In the genomic region with DNA sequence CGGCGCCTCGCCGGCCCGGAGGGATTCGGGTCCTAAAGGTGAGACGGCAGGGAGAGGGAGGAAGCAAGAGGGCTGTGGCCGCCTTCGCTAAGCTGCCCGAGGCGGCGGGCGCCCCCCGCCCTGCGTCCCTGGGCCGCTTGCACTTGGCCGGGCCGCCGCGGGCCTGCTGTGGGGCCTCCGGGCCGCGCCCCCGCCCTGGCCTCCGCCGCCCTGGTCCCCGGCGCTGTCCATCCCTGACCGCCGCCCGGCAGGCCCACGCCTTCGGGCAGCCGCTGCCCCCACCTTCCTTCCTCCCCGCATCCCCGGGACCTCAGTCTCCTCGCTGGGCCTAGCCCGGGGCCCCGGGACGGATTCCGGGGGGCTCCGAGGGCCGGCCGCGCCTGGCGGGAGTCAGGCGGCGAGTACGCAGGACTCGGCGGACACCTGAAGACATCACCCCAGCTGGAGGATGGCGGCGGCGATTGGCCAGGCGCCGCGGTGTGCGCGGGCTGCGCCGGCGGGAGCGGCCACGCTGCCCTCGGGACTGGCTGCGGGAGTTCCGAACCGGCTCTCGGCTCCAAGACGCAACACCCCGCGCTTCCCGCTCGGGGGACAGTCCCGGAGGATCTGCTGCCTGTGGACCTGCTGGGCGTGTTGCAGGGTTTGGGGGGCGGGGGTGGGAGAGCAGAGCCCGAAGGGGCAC, we compare ENCODE assay signal across 7 mouse cellular contexts. TPM values are rescaled to one million over a fixed set of nuclear protein-coding genes. Genes with fewer than 3 reads are reported as not detected.
DNase-seq lines count a peak whose midpoint lies in the region; ATAC-seq and TF ChIP-seq lines count a peak whose summit lies in the region.

No protein-coding gene starts in this region.

- ATAC-seq in embryonic facial prominence, embryonic 13.5 days (ENCODE audit: insufficient number of reproducible peaks, insufficient read depth, low FRiP score, low TSS enrichment, low read depth) = peak; percentile 72

- DNase-seq in ES-E14 (ENCODE audit: low read depth, low spot score) = no peak
- peak; percentile 59 for DNase-seq in adrenal gland, postnatal 25 days
- DNase-seq in heart, postnatal 4 days = peak; percentile 53
- DNase-seq in layer of hippocampus, postnatal 36 days = peak; percentile 48 to 57
- DNase-seq in lung, postnatal 14 days = peak; percentile 39
- peak; percentile 63 for DNase-seq in right cerebral cortex, adult 18-20 months

- no peaks in the 10 kb centered on the region for H3K9me3 ChIP-seq in ES-E14 (ENCODE audit: control insufficient read depth, insufficient read depth, low read depth, low read length)
- H3K9me3 ChIP-seq in embryonic facial prominence, embryonic 13.5 days = no peaks in the 10 kb centered on the region

- H3K36me3 ChIP-seq in ES-E14 (ENCODE audit: control insufficient read depth, insufficient read depth, low read length, poor library complexity, severe bottlenecking) = no peaks in the 10 kb centered on the region
- H3K36me3 ChIP-seq in embryonic facial prominence, embryonic 13.5 days = peaks cover 6% of the 10 kb centered on the region; the same call in 1 of the 2 replicates

- H3K4me2 ChIP-seq in embryonic facial prominence, embryonic 13.5 days = peak overlapping the region; percentile 78

- H3K27me3 ChIP-seq in embryonic facial prominence, embryonic 13.5 days = no peaks in the 10 kb centered on the region

- H3K4me3 ChIP-seq in ES-E14 (ENCODE audit: insufficient read depth in 1 of 2, low read depth in 1 of 2, low read length in 2 of 2, poor library complexity in 1 of 2, severe bottlenecking in 1 of 2) = peak overlapping the region; percentile 71 to 77
- H3K4me3 ChIP-seq in embryonic facial prominence, embryonic 13.5 days = peak overlapping the region; percentile 100

- peak overlapping the region; percentile 91 for H3K9ac ChIP-seq in ES-E14 (ENCODE audit: insufficient read depth, low read depth, low read length, poor library complexity, severe bottlenecking)
- H3K9ac ChIP-seq in embryonic facial prominence, embryonic 13.5 days = peak overlapping the region; percentile 96

- H3K4me1 ChIP-seq in ES-E14 (ENCODE audit: control insufficient read depth in 2 of 2, insufficient read depth in 2 of 2, low read length in 2 of 2, poor library complexity in 1 of 2) = 0 out of 4 replicates have a peak, but pooled peaks cover 0 to 2% of the 10 kb centered on the region in 2 experiments
- H3K4me1 ChIP-seq in embryonic facial prominence, embryonic 13.5 days = peaks cover 6% of the 10 kb centered on the region

- in situ Hi-C loops in ES-E14 (cut with MboI; ENCODE audit: low sequenced_read_pairs in 2 of 2, unreplicated experiment in 2 of 2) = no loop called here

- WGBS in embryonic facial prominence, embryonic 13.5 days = under 1% methylated on average over 65 of the region's 78 CpGs

- H3K27ac ChIP-seq in ES-E14 (ENCODE audit: insufficient read depth, low read depth, low read length, poor library complexity, severe bottlenecking) = 0 out of 2 replicates have a peak overlapping the region, but pooled peaks have one; percentile 22
- peak overlapping the region; percentile 88 for H3K27ac ChIP-seq in embryonic facial prominence, embryonic 13.5 days

TF ChIP-seq in ES-E14, 5 proteins besides CTCF, POLR2A, EP300 and RAD21:
- TF ChIP-seq MAFK (IDR thresholded peaks at IDR 0.05; ENCODE audit: insufficient read depth, low read depth, low read length) (no peak), CHD2 (IDR thresholded peaks at IDR 0.05; ENCODE audit: low read depth, low read length) (no peak), ZC3H11A (IDR thresholded peaks at IDR 0.05; ENCODE audit: borderline replicate concordance, low read depth, low read length) (no peak), ZNF384 (IDR thresholded peaks at IDR 0.05; ENCODE audit: low read depth, low read length) (no peak), HCFC1 (IDR thresholded peaks at IDR 0.05; ENCODE audit: borderline replicate concordance, insufficient read depth, low read length) (no peak)

RNA-seq across cellular contexts. Expression of a gene that starts 0.5 kb away (rescaled TPM):
- 2.0 and 2.9 TPM in 2 replicates for total RNA-seq in ES-E14 (2012; rRNA removed)
- total RNA-seq in adrenal gland, postnatal 25 days (2021) = 10.0 and 11.0 TPM in 2 replicates
- 3.9 and 4.0 TPM in 2 replicates for polyA plus RNA-seq in embryonic facial prominence, embryonic 13.5 days (2015; fragmentation: Nextera tagmentation; extraction: Ambion mirVana)
- total RNA-seq in heart, postnatal 4 days (2021) = 1 to 10 TPM; 6.0 to 6.5 TPM
- total RNA-seq in layer of hippocampus, postnatal 36 days (2021) = 10 to 100 TPM; 25.0 to 31.4 TPM
